Mouse (Mus musculus): ENCODE results near the gene Rps2. TPM values are rescaled to one million over a fixed set of nuclear protein-coding genes. Genes with fewer than 3 reads are reported as not detected.

The Rps2 gene
- total and polyA plus RNA-seq, 3 experiments, result 1,852 to 4,516 TPM; not detected in 1

DNA sequence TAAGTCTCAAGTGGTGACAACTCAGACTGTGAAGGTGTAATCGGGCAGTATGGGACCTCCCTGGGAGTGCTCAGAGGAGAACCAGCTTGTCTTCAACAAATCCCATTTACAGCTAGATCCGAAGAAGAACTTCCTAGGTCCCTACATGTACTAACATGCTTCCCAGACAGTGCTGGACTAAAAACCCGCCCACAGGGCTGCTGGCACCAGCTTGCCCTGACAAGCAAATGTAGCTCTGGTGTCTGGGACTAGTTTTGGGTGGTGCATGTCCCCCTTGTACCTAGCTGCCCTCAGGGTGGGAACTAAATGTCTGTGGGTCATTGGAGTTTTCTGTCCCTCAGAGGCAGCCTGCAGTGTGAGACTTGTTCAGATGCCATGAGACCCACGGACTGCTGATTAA lies 33.6 kb downstream of the Rps2 start:
- no peaks in the 10 kb centered on the region for H3K79me2 ChIP-seq (ENCODE audit: control insufficient read depth, insufficient read depth, low read length, poor library complexity)
- TF ChIP-seq POLR2AphosphoS2 (IDR thresholded peaks at IDR 0.05; ENCODE audit: low read length) (no peak), SIN3A (IDR thresholded peaks at IDR 0.05; ENCODE audit: low read length) (no peak)
- H3K9me3 ChIP-seq (replicated peaks; ENCODE audit: insufficient read depth, low read length), result no peaks in the 10 kb centered on the region
- H3K4me3 ChIP-seq (ENCODE audit: control insufficient read depth in 1 of 2, insufficient read depth in 1 of 2, low read depth in 2 of 2, low read length in 2 of 2), result no peak overlapping the region
- H3K9ac ChIP-seq (ENCODE audit: control insufficient read depth, low read depth, low read length, poor library complexity, severe bottlenecking), result no peak overlapping the region
- no peak for DNase-seq (ENCODE audit: low read depth, low spot score)
- no peaks in the 10 kb centered on the region for H3K4me1 ChIP-seq (ENCODE audit: control insufficient read depth in 1 of 2, insufficient read depth in 2 of 2, low read length in 2 of 2)
- H3K36me3 ChIP-seq (ENCODE audit: control insufficient read depth in 1 of 2, insufficient read depth in 2 of 2, low read length in 2 of 2), result no peaks in the 10 kb centered on the region
- peaks cover 2 to 4% of the 10 kb centered on the region in 2 experiments; a peak in 3 of 4 replicates for H3K27me3 ChIP-seq (ENCODE audit: control insufficient read depth in 1 of 2, insufficient read depth in 2 of 2, low read length in 2 of 2)
- no peak overlapping the region for H3K27ac ChIP-seq (ENCODE audit: control insufficient read depth, low read depth, low read length)

DNA sequence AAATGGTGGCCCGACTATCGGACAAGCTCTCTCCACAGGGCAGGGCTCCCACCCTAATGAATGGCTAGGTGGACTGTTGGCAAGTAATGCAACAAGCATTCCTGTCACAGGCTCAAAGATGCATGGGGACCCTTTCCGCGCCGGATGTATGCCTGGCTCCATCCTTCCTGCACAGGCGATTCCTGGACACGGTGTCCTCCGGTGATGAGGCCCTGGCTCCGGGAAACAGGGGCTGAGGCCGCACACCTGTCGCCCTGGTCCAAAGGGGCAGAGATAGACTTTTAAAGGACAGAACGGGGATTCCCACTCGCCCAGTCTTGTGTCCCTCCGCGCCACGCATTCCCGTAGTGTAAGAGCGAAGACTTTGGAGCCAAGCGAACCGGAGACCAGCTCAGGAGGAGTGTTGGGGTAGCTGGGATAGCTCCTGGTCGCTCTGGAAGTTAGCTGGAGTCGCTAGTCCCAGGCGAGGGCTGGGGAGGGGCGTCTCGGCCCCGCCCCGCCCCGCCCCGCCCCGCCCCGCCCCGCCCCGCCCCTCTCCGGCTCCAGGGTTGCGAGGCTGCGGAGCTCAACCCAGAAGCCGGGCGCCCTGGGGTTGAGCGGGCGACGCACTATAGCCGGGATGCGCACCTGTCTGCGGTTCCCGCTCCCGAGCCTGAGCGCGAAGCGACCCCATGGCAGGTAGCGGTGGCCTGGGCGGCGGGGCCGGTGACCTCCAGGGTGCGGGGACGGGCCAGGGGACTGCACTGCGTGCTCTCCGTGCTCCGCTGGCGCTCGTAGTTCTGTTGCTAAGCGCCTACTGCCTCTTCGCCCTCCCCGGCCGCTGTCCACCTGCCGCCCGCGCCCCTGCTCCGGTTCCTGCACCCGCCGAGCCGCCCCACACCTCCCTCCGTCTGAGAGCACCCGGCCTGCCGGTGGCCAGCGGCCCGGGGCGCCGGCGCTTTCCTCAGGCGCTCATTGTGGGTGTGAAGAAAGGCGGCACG lies 34.8 kb downstream of the Rps2 start, which contains the start of gene Hs3st6:
Gene Hs3st6 (plus strand): TSS at position 574 of the 980 bp plus-strand sequence.
- H3K79me2 ChIP-seq (ENCODE audit: control insufficient read depth, insufficient read depth, low read length, poor library complexity), result no peaks in the 10 kb centered on the region
- H3K4me1 ChIP-seq (ENCODE audit: control insufficient read depth in 1 of 2, insufficient read depth in 2 of 2, low read length in 2 of 2), result no peaks in the 10 kb centered on the region
- no peak within 1 kb of the TSS for H3K9ac ChIP-seq (ENCODE audit: control insufficient read depth, low read depth, low read length, poor library complexity, severe bottlenecking)

DNA sequence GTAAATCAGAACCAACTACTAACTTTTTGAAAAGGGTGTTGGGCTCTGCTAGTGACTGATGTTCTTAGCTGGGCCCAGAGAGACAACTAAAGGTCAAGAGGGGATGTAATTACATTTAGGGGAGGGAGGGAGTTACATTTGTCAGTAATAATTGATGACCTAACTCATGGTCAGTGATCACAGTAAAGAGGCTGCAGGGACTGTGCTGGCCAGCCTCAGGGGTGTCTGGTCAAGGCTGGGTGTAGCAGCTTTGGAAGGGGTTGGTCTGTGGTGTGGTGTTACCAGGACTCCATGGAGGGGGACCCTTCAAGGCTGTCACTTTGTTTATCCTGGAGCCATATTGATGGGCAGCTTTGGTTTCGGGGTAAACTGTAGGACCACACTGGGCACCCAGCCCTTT lies 39.5 kb downstream of the Rps2 start:
- Histone ChIP-seq H3K9ac (ENCODE audit: control insufficient read depth, low read depth, low read length, poor library complexity, severe bottlenecking) (no peak overlapping the region), H3K27ac (ENCODE audit: control insufficient read depth, low read depth, low read length) (no peak overlapping the region), H3K9me3 (replicated peaks; ENCODE audit: insufficient read depth, low read length) (no peaks in the 10 kb centered on the region), H3K27me3 (ENCODE audit: control insufficient read depth in 1 of 2, insufficient read depth in 2 of 2, low read length in 2 of 2) (peaks cover 0 to 2% of the 10 kb centered on the region in 2 experiments; a peak in 3 of 4 replicates), H3K4me1 (ENCODE audit: control insufficient read depth in 1 of 2, insufficient read depth in 2 of 2, low read length in 2 of 2) (no peaks in the 10 kb centered on the region), H3K79me2 (ENCODE audit: control insufficient read depth, insufficient read depth, low read length, poor library complexity) (no peaks in the 10 kb centered on the region), H3K36me3 (ENCODE audit: control insufficient read depth in 1 of 2, insufficient read depth in 2 of 2, low read length in 2 of 2) (no peaks in the 10 kb centered on the region), H3K4me3 (ENCODE audit: control insufficient read depth in 1 of 2, insufficient read depth in 1 of 2, low read depth in 2 of 2, low read length in 2 of 2) (no peak overlapping the region)
- DNase-seq (ENCODE audit: low read depth, low spot score), result no peak
- TF ChIP-seq MEF2A (IDR thresholded peaks at IDR 0.05; ENCODE audit: extremely low read depth, insufficient replicate concordance, low read depth, low read length, poor library complexity, severe bottlenecking) (no peak), GABPA (IDR thresholded peaks at IDR 0.05; ENCODE audit: low read depth, low read length) (no peak)

More for the DNA sequence above, 34.8 kb downstream of the Rps2 start, which contains the start of gene Hs3st6:
- no peak within 1 kb of the TSS for H3K4me3 ChIP-seq (ENCODE audit: control insufficient read depth in 1 of 2, insufficient read depth in 1 of 2, low read depth in 2 of 2, low read length in 2 of 2)
- DNase-seq (ENCODE audit: low read depth, low spot score), result no peak
- H3K36me3 ChIP-seq (ENCODE audit: control insufficient read depth in 1 of 2, insufficient read depth in 2 of 2, low read length in 2 of 2), result no peaks in the 10 kb centered on the region
- H3K27ac ChIP-seq (ENCODE audit: control insufficient read depth, low read depth, low read length), result no peak within 1 kb of the TSS
- TF ChIP-seq JUND (IDR thresholded peaks at IDR 0.05; ENCODE audit: low read depth, low read length) (no peak), ZC3H11A (IDR thresholded peaks at IDR 0.05; ENCODE audit: low read depth, low read length) (no peak), HCFC1 (IDR thresholded peaks at IDR 0.05; ENCODE audit: low read depth, low read length) (no peak), MEF2A (IDR thresholded peaks at IDR 0.05; ENCODE audit: extremely low read depth, insufficient replicate concordance, low read depth, low read length, poor library complexity, severe bottlenecking) (no peak), EP300 (IDR thresholded peaks at IDR 0.05; ENCODE audit: low read depth in 1 of 2, low read length in 2 of 2) (no peak), POLR2AphosphoS5 (IDR thresholded peaks at IDR 0.05; ENCODE audit: borderline replicate concordance, low read depth, low read length) (no peak), ELF1 (IDR thresholded peaks at IDR 0.05; ENCODE audit: low read depth, low read length) (no peak), TCF12 (IDR thresholded peaks at IDR 0.05; ENCODE audit: low read depth, low read length) (no peak), E2F4 (IDR thresholded peaks at IDR 0.05; ENCODE audit: borderline replicate concordance, low read depth, low read length) (no peak), MAX (IDR thresholded peaks at IDR 0.05; ENCODE audit: low read length) (no peak), SMC3 (IDR thresholded peaks at IDR 0.05; ENCODE audit: low read depth, low read length) (no peak), TAL1 (IDR thresholded peaks at IDR 0.05; ENCODE audit: low read length) (no peak), MYB (IDR thresholded peaks at IDR 0.05; ENCODE audit: low read depth, low read length) (no peak), TBP (IDR thresholded peaks at IDR 0.05; ENCODE audit: low read depth, low read length) (no peak), USF1 (IDR thresholded peaks at IDR 0.05; ENCODE audit: low read depth, low read length) (no peak), POLR2A (IDR thresholded peaks at IDR 0.05; ENCODE audit: control insufficient read depth in 1 of 2, insufficient read depth in 1 of 2, low read depth in 1 of 2, low read length in 2 of 2, poor library complexity in 1 of 2) (no peak)
- H3K27me3 ChIP-seq (ENCODE audit: control insufficient read depth in 1 of 2, insufficient read depth in 2 of 2, low read length in 2 of 2), result peaks cover under 1 to 2% of the 10 kb centered on the region in 2 experiments; a peak in 3 of 4 replicates
- no peaks in the 10 kb centered on the region for H3K9me3 ChIP-seq (replicated peaks; ENCODE audit: insufficient read depth, low read length)
